Mouse (Mus musculus): ENCODE data around the gene Tmem185a.
"Not testable (repeated sequence)": the region's sequence is repeated elsewhere in the genome, so short reads cannot be mapped to it uniquely, and the experiment has no call there.

Gene Tmem185a

DNA sequence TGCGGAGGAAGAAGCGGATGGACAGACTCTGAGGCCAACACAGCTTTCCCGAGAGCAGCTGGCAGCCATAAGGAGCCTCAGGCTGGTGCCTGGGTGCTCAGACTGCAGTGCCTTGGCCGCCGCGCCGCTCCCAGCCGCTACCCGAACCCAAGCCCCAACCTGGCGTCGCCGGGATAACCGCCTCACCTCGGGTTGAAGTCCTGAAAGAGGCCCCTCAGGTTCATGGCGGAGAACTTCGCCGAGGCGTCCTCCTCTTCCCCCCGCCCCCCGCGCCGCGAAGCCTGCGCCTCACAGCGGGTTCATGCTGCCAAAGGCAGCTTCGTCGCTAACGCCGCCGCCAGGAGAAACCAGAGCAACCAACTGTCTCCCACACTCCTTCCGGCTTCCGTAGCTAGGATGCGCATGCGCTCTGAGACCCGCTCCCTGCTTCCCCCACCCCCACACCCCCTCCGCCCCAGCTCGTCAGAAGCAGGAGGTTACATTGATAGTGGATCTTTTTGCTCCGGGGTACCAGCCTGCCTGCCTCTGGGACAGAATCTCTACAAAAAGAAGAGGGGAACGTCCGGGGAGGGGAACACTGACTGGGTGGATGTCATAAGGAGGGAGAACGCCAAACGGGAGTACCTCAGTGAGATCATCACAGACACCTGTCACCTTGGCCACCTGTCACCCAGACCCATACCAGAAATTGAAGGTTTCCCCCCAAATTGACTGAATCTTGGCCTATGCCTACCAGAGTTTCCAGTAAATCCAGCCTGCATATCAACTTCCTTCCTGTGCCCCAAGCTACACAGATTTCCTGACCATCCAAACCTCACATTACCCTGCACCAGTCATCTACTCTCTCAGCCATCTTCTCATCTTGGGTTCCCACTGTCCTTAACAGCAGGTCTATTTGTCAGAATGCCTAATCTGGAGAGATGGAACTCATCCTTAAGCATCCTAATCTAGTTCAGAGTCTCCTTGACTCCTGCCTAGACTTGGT is at the start of gene Tmem185a:
Gene Tmem185a, minus strand, starts transcription at position 389 of the 985 bp plus-strand sequence.
- peak; percentile 82 for DNase-seq (ENCODE audit: low read depth)

DNA sequence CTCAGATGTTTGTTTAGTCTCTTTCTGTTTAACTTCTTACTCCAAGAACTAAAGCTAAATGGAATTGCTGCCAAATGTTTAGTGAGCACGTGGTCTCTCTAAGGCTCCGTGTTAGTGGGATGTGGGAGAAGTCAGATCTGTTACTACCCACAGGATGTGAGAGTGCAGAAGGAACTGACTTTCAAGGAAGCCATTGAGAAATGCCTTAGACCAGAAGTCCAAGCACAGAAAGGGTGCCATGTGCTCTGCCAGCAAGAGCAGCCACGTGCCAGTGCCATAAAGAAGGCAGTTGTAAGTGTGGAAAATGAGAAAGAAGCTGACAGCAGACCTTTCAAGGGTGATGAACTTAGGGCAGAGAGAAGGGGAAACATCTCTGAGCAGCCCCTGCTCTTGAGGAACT is 37.4 kb upstream of the Tmem185a start:
- DNase-seq (ENCODE audit: low read depth) = peak; percentile 0

DNA sequence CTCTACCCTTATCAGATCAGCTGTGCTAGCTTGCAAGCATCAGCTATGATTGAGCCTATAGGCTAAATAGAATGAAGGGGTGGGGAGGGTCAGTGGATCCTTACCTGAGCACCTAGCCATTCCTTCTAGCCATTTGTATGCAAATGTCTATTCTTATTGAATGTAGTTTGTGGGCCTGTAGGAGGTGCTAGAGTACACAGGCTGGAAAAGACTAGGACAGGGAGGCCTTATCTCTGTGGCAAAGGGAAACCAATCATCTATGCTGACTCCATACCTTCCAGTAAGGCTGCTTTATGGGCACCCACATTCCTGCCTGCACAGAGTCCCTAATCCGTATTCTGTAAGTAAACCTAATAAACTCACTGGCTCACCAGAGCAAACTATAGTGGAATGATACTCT is 10.3 kb upstream of the Tmem185a start:
- not testable (repeated sequence) for DNase-seq (ENCODE audit: low read depth)

DNA sequence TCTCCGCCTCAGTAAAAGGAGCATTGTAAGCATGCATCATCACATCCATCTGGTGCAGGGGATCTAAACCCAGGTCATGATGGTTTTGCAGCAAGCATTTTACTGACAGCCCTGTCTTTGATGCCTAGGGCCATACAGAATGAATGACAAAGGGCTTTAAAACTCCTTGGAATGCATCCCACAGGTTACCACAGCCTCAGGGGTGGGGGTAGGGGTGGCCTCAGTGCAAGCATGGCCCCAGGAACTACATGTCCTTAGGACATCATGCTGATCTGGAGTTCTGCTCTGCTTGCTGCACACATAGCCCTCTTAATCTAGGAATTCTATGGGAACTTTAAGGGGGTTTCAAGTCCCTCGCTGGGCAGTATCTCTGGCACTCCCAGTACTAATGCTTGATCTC is 5.2 kb upstream of the Tmem185a start:
- DNase-seq (ENCODE audit: low read depth) = no peak

DNA sequence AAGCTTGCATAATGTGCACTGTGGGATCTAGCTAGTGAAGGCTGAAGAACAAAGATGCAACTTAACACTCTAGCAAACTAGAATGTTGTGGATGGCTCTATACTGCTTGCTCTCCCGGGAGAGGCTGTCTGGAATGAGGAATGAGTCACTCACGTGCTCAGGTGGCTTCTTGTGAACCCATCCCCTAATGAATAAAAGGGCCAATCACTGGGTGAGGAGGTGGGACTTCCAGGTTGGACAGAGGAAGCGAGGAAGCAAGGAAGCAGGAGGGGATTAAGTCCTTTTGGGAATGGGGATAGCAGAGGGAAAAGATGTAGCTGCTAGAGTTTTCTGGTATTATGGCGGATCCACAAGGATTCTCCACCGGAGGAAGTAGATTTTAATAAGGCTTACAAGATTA is 1.7 kb upstream of the Tmem185a start:
- no peak for DNase-seq (ENCODE audit: low read depth)

DNA sequence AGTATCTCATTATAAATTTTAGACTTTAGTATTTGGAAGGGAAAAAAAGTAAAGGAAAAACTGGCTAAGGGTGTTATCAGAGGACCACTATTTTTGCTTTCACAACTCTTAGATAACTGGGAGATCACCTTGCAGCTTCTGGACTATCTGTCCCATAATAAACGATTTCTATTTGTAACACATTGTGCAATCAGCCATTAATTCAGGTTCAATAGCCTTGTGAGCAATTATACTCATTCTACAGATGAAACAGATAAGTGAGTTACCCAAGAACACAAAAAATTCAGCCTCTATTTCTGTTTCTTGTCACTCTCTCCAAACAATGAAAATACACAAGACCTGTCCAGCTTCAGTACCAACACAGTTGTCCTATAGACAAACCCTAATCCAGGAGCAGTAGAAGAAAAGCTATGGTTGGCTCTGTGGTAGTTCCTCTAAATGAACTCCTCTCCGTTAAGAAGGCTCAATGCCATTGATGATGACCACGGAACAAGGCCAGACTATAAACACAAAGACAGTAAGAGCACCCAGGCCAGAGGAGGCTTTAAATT is 1.7 kb downstream of the Tmem185a start:
- peak; percentile 1 for DNase-seq (ENCODE audit: low read depth)

DNA sequence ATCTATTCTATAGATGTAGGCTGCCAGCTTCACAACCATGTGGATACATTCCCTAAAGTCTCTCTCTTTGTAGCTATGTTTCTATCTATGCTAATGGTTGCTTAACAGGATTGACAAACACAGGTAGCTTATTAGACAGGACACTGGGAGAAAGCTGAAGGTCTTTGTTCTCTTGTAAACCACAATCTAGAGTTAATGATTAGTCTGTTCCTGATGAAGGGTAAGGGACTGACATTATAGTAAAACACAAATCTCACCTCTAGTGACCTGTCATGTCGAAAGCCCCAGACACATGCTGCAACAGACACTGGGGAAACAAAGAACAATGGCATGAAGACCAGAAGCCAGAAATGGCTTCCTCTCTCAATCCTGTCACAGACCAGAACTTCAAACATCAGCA is 10.1 kb downstream of the Tmem185a start:
- DNase-seq (ENCODE audit: low read depth) = no peak

DNA sequence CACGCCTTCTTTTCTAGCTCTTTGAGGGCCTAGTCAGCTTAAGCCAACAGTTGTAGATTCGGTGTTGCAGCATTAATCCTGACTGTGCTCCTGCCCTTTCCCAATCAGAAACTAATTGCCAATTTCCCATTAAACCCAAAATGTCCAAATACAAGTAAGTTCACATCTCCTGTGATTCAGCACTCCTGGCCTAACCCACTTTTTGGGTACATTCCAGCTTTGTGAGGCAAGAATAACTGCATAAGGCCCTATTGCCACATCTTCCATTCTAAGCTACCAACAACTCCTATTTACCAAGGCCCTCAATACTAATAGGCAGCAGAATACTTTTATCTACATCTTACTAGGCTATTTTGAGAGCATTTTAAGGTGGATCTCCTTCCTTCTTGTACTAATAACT is 11.5 kb downstream of the Tmem185a start:
- peak; percentile 67 for DNase-seq (ENCODE audit: low read depth)

DNA sequence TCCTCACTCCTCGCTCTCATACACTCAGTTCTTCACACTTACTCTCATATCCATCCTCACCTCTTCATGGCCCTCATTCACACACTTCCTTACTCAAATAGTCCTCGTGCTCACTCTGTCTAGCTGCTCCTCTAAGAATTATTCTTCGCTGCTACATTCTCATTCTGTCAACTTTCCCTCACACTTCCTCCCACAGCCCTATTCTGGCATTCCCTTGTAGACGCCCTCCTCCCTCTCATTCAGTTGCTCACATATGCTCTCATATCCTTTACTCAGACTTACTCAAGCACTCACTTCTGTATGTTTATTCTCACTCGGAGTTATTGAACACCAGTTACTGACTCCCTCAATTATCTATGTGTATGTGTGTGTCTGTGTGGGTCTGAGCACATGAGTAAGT is 13.4 kb downstream of the Tmem185a start:
- DNase-seq (ENCODE audit: low read depth) = no peak

DNA sequence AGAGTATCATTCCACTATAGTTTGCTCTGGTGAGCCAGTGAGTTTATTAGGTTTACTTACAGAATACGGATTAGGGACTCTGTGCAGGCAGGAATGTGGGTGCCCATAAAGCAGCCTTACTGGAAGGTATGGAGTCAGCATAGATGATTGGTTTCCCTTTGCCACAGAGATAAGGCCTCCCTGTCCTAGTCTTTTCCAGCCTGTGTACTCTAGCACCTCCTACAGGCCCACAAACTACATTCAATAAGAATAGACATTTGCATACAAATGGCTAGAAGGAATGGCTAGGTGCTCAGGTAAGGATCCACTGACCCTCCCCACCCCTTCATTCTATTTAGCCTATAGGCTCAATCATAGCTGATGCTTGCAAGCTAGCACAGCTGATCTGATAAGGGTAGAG is 24.6 kb downstream of the Tmem185a start:
- not testable (repeated sequence) for DNase-seq (ENCODE audit: low read depth)

DNA sequence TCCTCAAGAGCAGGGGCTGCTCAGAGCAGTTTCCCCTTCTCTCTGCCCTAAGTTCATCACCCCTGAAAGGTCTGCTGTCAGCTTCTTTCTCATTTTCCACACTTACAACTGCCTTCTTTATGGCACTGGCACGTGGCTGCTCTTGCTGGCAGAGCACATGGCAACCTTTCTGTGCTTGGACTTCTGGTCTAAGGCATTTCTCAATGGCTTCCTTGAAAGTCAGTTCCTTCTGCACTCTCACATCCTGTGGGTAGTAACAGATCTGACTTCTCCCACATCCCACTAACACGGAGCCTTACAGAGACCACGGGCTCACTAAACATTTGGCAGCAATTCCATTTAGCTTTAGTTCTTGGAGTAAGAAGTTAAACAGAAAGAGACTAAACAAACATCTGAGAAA is 51.5 kb downstream of the Tmem185a start:
- peak; percentile 1 for DNase-seq (ENCODE audit: low read depth)

Data from 416B (cell line).